Mouse (Mus musculus) NIH3T3 (cell line): ENCODE data around the gene Myo1e.

ENCODE experiments used
- DNase-seq: peaks from one replicate; pipeline ENCODE4 v3.0.0-alpha.2; 2012; ENCODE audit warnings: low read depth

Myo1e gene

GRCm38 (mm10) chr9:70416412-70416811 lies 209.3 kb downstream of the Myo1e start:
- no peak for DNase-seq

DNA sequence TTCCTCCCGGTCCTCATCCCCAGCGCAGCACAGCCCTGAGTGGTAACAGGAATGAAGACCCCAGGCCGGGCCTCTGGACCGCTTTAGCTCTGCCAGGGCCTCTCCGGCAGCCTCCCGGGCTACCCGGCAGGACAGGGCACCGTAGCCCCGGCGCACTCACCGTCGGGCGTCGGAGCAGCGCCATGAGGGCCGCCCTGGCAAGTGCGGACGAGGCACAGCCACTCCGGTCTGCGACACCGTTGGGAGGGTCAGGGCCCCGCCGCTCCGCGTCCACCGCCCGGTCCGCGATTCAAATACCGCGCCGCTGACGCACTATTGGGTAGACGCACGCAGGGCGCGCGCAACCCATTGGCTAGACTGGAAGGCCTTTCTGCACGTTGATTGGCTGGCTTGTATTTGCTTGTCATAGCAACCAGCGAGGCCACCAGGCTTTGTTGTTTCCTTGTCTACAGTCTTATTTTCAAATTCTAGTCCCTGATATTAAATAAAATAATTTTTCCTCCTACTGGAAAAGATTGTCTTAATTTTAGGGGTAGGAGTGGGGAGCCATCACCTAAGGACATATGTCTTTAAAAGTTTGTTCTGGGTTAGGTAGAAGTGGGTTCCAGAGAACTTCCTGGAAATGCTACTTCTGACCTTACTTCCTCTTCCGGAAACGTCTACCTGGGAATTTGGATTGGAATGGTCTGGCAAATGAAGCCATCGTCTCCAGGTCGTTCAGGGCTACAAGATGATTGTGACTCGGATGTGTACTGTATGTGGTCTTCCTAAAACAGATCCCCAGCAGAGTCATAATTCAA lies 214.3 kb downstream of the Myo1e start, which contains the start of gene Ccnb2:
TSS of gene Ccnb2 (minus strand) at position 291 of the 800 bp plus-strand sequence.
- peak; percentile 78 for DNase-seq

DNA sequence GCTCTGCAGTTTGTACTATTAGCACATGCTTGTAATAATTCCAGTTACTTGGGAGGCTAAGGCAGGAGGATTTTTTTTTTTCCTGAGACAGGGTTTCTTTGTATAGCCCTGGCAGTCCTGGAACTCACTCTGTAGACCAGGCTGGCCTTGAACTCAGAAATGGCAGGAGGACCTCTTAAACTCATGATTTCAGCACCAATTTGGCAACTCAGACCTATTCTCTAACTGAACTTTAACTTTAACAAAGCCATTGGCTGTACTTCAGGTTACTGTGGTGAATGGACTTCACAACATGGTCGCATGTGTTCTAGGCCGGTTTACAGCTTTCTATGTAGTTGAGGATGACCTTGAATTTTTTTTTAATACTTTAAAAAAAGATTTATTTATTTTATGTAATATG lies 215.5 kb downstream of the Myo1e start:
- DNase-seq: no peak

DNA sequence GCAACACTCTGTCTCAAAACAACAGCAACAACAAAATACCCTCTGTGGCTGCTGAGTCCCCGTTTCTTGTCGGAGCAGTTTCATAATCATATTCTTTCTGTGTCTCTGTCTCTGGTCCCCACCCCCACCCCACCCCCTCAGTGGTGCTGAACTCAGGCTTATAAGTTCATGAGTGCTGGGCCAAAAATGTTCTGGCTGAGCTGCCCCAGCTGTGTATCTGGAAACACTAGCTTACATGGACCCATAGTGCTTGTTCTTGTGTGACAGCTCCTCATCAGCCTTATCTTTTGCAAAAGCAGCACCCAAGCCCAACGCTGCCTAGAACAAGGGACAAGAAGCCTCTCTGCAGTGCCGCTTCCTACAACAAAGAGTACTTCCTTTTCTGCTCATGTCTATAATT lies 232.8 kb downstream of the Myo1e start:
- DNase-seq: no peak

DNA sequence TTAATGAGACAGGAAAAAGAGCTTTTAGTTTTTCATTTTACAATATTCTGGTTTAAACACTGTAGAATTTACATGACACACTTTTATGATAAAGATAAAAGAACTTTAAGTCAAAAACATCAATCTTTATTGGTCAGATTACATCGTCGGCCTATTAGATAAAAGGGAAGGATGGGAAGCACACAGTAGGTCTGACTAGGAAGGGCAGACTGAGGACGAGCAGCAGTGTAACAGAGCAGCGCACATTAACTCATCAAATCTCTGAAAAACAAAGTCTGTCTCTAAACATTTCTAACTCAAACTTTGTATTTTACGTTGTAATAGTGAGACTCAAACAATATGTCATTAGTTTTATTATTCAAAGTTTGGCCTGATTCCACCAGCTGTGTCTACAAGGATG lies 241.9 kb downstream of the Myo1e start:
- no peak for DNase-seq
